Mouse (Mus musculus) C2C12 (cell line): ENCODE results near the gene Megf8.

Source experiments
- CTCF ChIP-seq: IDR thresholded peaks from one replicate; pipeline ENCODE4 v1.5.1; 2011; ENCODE audit not compliant: control insufficient read depth, insufficient read depth, insufficient read length
- MAX ChIP-seq: IDR thresholded peaks from one replicate; pipeline ENCODE4 v1.6.1; 2011; ENCODE audit warnings: mild to moderate bottlenecking, control low read depth
- MYOD1 ChIP-seq: IDR thresholded peaks from one replicate; pipeline ENCODE4 v1.6.1; 2011; ENCODE audit warnings: low read depth; ENCODE audit not compliant: control insufficient read depth, insufficient read length
- MYOG ChIP-seq: IDR thresholded peaks from one replicate; pipeline ENCODE4 v1.6.1; 2011; ENCODE audit not compliant: control insufficient read depth, insufficient read length; ENCODE audit errors: extremely low read depth
- USF1 ChIP-seq: IDR thresholded peaks from one replicate; pipeline ENCODE4 v1.6.1; 2011; ENCODE audit warnings: low read depth, mild to moderate bottlenecking, control low read depth, moderate library complexity

GRCm38 (mm10) chr7:25314606-25315305 is 2.2 kb upstream of the Megf8 start:
- TF ChIP-seq CTCF, result no peak
- no peak for TF ChIP-seq MYOG
- TF ChIP-seq MAX, result no peak
- TF ChIP-seq MYOD1, result no peak
- TF ChIP-seq USF1, result no peak
